Mouse (Mus musculus) CD8-positive naive resting alpha-beta T cell, adult 2 months (primary cell): ENCODE data around the gene Mtch1.
"Not testable (repeated sequence)": the region's sequence is repeated elsewhere in the genome, so short reads cannot be mapped to it uniquely, and the experiment has no call there.

Experiments
- DNase-seq, 2 experiments: peaks; one replicate each; pipeline ENCODE4 v3.0.0; 2022; ENCODE audit warnings: low read depth in 2 of 2, low spot score in 2 of 2

The Mtch1 gene

DNA sequence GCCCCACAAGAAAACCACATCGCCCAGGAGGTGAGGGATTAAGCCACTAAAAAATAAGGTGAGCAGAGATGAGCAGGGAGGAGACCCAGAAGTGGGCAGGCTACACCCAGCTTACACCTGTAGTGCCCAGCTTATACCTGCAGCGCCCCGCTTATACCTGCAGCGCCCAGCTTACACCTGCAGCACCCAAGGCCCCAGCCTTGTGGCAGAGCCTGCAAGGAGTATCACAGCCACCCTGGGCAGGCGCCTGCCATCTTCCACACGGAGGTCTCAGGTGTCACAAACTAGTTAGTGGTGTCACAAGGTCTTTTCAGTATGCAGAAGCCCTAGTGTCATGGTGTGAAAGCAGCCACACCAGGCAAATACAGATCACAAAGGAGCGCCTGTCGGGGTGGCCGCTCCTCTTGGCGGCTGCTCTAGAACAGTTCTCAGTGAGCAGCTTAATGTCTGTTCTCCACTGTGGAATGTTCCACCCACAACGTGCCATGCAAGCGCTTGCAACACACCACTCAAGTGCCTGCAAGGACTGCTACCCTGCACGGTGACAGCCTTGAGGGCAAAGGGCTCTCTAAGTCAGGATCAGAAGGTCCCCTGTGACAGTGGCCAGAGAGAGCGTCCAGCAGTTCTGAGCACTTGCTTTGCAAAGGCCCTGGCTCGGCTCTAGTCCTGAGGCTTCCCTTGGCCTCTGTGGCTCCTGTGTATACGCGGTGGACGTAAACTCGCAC lies 11.3 kb downstream of the Mtch1 start:
- DNase-seq = no peak

- no peak for DNase-seq
Observed at GRCm38 (mm10) chr17:29332186-29332685, 15.5 kb downstream of the Mtch1 start.

DNA sequence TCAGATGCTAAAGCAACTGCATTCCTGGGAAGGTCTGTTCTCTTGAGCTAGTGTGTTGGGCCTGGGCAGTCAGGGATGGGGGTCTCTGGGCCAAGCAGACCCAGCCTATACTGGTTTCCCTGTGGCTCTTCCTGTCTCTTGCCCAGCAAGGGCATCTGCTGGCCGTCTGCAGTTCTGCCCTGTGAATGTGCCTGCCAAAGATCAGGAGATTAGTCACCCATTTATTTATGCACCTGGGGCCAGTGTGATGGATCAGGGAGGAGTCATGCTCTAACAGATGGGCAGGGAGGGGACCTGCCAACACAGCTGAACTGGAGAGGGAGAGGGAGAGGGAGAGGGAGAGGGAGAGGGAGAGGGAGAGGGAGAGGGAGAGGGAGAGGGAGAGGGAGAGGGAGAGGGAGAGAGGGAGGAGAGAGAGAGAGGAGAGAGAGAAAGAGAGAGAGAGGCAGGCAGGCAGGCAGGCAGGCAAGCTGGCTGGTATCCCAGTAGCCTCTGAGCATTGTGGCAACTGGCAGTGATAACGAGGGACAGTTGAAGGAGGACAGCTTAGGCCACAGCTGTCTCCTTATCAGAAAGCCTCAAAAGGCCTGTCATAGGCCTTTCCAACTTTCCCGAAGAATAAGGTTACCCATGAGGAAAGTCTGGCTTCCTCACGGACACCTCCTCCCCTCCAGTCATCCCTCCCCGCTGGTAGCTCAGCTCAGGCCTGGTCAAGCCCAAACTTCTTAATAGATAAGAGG lies 16.9 kb downstream of the Mtch1 start:
- no peak for DNase-seq

DNA sequence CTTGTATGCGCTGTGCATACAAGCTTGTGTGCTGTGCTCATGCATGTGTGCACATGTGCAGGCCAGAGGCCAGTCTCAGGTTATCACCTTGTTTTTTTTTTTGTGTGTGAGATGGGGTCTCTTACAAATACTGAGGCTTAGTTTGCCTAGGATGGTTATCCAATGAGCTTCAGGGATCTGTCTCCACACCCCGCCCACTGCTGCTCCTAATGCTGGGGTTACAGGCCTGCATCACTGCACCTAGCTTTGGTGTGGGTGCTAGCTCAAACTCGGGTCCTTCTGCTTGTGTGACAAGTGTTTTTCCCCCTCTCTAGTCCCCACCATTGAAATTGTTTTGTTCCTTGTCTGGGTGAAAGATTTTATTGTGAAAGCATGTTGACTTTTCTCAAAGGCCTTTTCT lies 17.5 kb downstream of the Mtch1 start:
- no peak for DNase-seq

DNA sequence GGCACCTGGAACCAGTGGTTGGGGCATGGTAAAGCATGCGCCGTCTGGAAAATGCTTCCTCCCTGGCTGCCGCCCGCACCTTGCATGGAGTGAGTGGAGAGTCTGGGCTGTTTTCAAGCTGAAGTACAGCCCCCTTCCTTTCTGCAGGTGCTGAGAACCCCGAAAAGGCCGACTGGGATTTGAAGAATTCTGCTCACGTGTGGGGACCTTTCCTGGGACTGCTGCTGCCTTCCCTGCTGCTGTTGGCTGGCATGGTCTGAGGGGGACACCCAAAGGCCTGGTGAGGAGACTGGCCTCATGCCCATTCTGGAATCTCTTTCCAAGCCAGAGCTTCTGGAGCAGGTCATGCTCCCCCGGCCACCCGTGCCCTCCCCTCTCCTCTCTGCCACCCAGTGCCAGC lies 20.0 kb downstream of the Mtch1 start:
- no peak for DNase-seq

GRCm38 (mm10) chr17:29326531-29327529 lies 20.9 kb downstream of the Mtch1 start:
- DNase-seq = no peak

DNA sequence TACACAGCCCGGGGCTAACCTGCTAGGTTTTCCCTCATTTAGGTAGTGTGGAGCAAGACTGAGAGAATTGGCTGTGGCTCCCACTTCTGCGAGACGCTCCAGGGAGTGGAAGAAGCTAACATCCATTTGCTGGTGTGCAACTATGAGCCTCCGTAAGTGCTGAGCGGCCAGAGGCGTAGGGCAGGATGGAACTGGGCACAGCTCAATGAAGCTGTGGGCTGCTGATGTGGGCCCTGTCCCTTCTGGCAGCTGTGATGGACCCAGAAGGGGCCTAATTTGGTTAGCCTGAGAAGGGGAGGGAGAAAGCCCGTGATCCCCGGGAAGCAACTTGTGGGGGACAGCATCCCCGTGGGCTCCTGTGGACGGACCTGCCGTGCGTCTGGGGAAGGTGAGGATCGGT lies 21.9 kb downstream of the Mtch1 start:
- DNase-seq = no peak

DNA sequence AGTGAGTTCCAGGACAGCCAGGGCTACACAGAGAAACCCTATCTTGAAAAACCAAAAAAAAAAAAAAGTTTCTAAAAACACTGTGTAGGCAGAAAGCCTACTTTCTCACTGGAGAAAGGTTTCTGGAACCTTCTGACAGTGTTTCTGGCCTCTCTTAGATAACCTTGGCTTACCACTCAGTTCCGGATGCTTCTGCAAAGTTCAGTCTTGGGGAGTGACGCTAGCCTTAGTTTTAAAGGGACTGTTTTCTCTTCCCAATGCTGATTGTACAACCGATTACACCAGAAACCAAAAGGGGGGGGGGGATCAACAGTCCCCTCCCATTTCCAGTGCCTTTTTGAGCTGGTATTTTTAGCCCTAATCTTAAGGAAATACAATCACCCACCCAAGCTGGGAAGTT lies 24.1 kb downstream of the Mtch1 start:
- DNase-seq = no peak

DNA sequence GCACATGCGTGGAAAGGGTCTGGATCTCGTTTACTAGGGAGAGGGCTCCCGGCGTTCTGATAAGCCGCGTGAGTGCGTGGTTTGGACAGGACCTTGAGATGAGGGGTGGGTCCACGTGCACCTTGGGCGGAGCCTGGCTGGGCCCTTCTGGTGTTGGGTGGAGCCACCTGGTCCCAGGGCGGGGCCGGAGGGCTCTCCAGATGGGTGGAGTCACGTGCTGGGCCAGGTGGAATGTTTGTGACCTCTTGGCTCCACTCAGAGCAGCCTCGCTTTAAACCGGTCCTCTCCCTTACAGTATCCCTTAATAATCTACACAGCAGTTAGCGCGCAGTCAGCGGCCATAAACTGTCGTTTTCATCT lies 25.2 kb downstream of the Mtch1 start:
- DNase-seq = no peak

DNA sequence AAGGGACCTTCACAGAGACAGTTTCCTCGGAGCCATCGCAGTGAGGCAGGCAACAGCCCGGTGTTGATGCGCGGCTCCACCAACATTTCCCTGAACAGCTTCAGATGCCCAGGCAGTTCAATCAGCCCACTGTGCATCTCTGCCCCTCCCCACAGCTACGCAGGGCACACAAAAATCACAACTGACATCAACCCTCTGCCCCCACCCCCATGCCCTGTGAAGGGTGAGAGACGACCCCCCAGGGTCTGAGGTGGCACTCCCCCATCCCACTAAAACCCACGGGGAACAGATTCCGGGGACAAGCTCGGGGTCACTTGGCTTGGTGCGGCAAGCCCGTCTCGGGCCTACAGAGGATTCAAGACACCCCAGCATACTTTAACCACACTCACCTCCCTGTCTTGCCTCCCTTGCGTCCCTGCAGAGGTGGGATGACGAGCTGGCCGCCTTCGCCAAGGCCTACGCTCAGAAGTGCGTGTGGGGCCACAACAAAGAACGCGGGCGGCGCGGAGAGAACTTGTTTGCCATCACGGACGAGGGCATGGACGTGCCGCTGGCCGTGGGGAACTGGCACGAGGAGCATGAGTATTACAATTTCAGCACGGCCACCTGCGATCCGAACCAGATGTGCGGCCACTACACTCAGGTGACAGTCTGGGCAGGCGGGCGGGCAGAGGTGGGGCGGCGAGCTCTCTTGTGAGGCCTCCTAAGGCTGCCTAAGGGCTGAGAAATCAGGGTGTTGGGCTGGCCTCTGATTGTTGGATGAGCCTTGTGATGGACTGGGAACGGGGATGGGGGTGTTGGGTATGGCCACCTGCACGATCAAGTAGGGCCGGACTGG lies 25.8 kb downstream of the Mtch1 start:
- no peak for DNase-seq

DNA sequence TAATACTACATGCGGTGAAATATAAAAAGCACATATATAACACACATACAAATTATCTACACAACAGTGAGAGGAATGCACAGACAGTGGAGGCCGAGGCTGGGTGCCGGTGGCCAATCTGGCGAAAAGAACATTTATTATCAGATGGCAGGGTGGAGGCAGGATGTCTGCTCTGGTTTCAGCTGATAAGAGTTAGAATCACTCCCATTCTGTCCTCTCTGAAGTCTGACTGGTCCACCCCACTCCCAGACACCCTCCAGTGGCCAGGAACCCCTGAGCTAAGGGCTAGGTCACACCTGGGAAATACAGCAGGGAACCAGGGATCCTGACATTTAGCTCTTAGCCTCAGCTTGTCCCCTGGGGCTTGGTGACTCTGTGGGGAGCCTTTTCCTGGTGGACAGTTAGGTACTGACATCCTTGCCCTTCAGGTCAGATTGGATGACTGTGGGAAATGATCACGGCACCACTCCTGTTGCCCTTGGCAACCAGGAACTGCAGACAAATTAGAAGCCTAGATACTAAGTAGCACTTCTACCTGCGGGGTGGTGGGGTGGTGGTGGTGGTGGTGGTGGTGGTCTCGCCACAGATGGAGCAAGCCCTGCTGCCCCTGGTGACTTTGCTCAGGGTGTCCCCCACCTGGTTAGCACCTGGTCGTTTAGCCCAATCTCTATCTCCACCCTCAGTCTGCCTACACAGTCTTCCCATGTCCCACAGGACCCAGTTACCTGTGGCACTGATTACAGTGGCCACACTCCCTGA lies 27.7 kb downstream of the Mtch1 start:
- no peak for DNase-seq

DNA sequence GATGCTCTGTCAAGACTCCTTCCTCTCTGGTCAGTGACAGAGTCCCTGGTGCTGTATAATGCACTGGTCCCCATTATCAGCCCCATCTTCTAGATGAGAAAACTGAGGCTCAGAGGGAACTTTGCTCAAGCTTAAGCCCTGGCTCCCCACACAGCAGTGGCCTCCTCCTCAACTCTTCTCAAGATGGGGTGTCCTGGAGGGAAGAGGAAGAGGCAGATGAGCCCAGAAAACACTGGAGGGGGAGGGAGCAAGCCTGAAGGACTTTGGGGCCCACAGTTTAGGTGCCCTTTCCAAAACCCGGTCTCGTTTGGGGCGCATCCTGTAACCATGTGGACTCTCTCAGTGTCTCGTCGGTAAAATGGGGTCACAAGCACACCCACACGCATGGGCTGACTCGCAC lies 28.3 kb downstream of the Mtch1 start:
- no peak for DNase-seq

GRCm38 (mm10) chr17:29318731-29319250 lies 28.9 kb downstream of the Mtch1 start:
- no peak for DNase-seq

DNA sequence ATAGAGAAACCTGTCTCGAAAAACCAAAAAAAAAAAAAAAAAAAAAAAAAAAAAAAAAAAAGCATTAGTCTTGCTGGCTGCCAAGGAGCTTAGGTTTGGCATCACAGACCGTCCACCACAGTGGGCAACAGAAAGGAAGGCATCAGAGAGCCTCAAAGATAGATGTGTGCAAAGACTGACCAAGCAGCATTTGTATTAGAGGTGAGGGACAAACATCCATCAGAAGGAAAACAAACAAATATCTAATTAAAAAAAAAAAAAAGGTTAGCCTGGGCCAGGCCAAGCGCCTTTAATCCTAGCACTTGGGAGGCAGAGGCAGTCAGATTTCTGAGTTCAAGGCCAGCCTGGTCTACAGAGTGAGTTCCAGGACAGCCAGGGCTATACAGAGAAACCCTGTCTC lies 30.4 kb downstream of the Mtch1 start, which contains the start of gene Pi16:
Gene Pi16 (plus strand): TSS at position 301 of the 400 bp plus-strand sequence.
- not testable (repeated sequence) for DNase-seq

GRCm38 (mm10) chr17:29316891-29317290 lies 30.8 kb downstream of the Mtch1 start:
- DNase-seq = no peak

DNA sequence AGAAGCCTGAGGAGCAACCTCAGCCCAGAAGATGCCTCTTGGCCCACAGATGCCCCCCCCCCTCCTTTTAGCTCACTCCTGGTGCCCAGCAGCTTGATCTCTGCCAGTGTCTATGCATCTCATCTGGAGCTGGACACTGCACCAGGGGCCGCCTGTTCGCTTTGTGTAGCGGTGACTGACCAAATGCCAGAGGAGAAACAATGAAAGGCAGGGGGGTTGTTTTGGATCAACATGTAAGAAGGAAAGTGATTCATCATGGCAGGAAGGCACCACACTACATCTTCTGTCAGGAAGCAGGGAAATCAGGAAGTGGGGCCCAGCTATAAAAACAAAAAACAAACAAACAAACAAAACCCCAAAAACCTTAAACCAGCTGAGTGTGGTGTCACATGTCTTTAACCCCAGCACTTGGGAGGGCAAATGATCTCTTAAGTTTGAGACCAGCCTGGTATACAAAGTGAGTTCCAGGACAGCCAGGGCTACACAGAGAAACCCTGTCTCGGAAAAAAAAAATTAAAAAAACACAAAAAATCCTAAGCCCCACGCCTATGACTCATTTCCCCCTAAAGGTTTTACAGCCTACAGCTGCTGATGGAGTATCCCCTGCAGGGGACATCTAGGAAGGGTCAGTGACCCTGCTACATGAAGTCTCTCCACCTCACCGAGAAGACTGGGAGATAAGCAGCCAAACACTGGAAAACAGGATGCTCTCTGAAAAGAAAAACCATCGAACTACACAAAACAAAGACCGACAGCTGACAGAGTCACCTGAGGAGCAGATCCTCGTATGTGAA lies 31.9 kb downstream of the Mtch1 start:
- no peak for DNase-seq

GRCm38 (mm10) chr17:29313300-29313699 lies 34.4 kb downstream of the Mtch1 start:
- DNase-seq = no peak

GRCm38 (mm10) chr17:29312082-29312481 lies 35.7 kb downstream of the Mtch1 start:
- no peak for DNase-seq

DNA sequence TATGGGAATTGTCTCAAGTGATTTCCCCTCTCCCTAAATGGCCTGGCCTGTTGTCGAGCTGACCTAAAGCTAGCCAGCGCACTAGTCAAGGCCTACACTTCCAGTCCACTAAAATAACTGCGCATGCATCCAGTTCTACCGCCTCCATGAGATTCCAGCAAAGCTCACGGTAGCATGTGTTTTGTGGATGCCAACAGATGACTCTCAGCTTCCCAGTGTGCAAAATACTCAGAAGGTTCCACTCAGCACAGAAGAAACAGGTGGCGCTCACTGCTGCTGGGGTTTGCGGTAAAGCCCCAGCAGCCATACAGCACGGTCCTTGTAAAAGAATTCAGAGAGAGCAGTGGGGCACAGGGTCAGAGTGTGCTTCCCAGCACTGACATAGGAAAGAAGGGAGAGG lies 36.1 kb downstream of the Mtch1 start:
- no peak for DNase-seq
